Mouse (Mus musculus) megakaryocyte, embryonic 14.5 days (primary cell): ENCODE measurements at regions not wholly inside any gene's neighbourhood (a gene's known extent, or its start where the extent isn't known, plus 50 kb on each side); places are given as distances from the start of the nearest gene placed in this dataset.

ENCODE experiments used
- FLI1 ChIP-seq: IDR thresholded peaks from 2 replicates; pipeline ENCODE4 v1.6.1; 2012; ENCODE audit warnings: low read length, inconsistent platforms, mixed read lengths
- GATA1 ChIP-seq: IDR thresholded peaks from 3 replicates; pipeline ENCODE4 v1.6.1; 2012; ENCODE audit warnings: mixed read lengths, low read length, inconsistent platforms, borderline replicate concordance

DNA sequence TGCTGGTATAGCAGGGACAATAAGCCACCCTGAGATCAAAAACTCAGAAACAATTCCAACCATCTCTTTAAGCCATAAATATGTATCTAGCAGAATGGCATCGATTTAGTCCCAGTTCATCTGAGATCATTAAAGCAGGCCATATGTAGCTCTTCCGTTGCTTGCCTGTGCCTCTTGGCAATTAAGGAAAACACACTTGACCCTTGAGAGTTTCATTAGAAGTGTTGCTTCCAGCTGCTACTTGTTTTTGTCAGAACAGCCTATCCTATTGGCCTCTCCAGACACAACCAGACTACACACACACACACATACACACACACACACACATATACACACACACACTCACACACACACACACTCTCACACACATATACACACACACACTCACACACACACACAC lies 71.5 kb upstream of the Actbl2 start:
- TF ChIP-seq GATA1 (no peak), FLI1 (no peak)
